Mouse (Mus musculus) embryonic fibroblast, embryonic 13.5 days (primary cell): ENCODE measurements around the gene Gusb.

Source experiments
- CTCF ChIP-seq: IDR thresholded peaks from 2 replicates; pipeline ENCODE4 v1.5.1; 2011; ENCODE audit warnings: mild to moderate bottlenecking, control low read depth, low read length, moderate library complexity, borderline replicate concordance; ENCODE audit not compliant: insufficient read depth
- POLR2A ChIP-seq: IDR thresholded peaks from 2 replicates; pipeline ENCODE4 v1.6.1; 2011; ENCODE audit warnings: low read depth, mild to moderate bottlenecking, control low read depth, low read length, moderate library complexity

GRCm38 (mm10) chr5:129977768-129978167 lies 25.1 kb downstream of the Gusb start:
- no peak for TF ChIP-seq CTCF
- no peak for TF ChIP-seq POLR2A
